Mouse (Mus musculus) cerebellum, adult 11-12 months (tissue): ENCODE measurements around the gene Rraga.
"Not testable (repeated sequence)": the region's sequence is repeated elsewhere in the genome, so short reads cannot be mapped to it uniquely, and the experiment has no call there.

Experiments
- DNase-seq: peaks from one replicate; pipeline ENCODE4 v3.0.0; 2022

The Rraga gene

GRCm38 (mm10) chr4:86611524-86612288 lies 36.2 kb downstream of the Rraga start, which contains the start of gene Haus6:
TSS of gene Haus6 (minus strand) at chr4:86612055.
- DNase-seq: peak; percentile 96

GRCm38 (mm10) chr4:86612289-86612620 lies 36.8 kb downstream of the Rraga start:
- no peak for DNase-seq

DNA sequence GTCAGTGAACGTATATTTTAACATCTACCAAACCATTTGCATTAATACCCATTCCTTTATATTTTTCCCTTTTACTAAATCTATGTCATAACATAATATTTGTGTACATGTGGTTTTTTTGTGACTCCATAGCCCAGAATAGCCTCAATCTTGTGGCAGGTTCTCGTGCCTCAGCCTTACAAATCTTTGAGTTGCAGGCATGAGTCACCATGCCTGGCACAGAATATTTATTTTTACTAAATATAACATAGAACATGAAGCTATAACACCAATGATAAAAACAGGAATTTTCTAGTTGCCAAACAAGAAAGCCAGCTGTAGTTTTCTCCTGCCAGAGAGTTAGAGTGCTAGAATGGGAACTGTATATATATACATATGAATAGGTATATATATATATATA lies 45.0 kb downstream of the Rraga start:
- DNase-seq: no peak

DNA sequence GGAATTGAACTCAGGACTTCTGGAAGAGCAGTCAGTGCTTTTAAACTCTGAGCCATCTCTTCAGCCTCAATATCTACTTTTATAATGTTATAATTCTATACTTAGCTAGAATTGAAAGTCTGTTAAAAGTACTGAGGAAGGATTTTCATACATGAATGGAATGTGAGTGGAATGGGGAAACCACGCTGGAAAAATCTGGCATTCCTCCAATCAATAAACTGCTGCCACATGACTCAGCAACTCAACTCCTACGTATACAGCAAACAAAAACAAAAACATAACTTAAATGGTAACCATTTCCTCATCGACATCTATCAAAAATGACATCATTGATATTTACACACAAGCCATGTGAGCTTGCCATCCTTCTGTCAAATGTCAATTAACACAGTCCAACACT lies 46.6 kb downstream of the Rraga start:
- DNase-seq: no peak

GRCm38 (mm10) chr4:86622532-86622931 lies 47.1 kb downstream of the Rraga start:
- not testable (repeated sequence) for DNase-seq

GRCm38 (mm10) chr4:86625463-86625862 lies 50.0 kb downstream of the Rraga start:
- no peak for DNase-seq

GRCm38 (mm10) chr4:86626496-86626895 lies 51.0 kb downstream of the Rraga start:
- not testable (repeated sequence) for DNase-seq
